Mouse (Mus musculus) midbrain, embryonic 12.5 days (tissue): ENCODE data around the gene Peli2. TPM values are rescaled to one million over a fixed set of nuclear protein-coding genes. Genes with fewer than 3 reads are reported as not detected.

Experiments used
- ATAC-seq: fragments of 200-750 bp; cut with Nextera tagmentation; 2 replicates; pipeline ENCODE4 v1.8.0; 2017; ENCODE audit warnings: low read depth, moderate TSS enrichment, moderate library complexity; ENCODE audit not compliant: low FRiP score
- H3K27ac ChIP-seq: fragments of 300-500 bp; sonication (generic); replicated peaks from 2 replicates; pipeline ENCODE4 v1.5.1; 2016; ENCODE audit warnings: mild to moderate bottlenecking
- H3K27me3 ChIP-seq: fragments of 300-500 bp; sonication (generic); 2 replicates; pipeline ENCODE4 v1.6.1; 2016; ENCODE audit warnings: mild to moderate bottlenecking
- H3K36me3 ChIP-seq: fragments of 300-500 bp; sonication (generic); 2 replicates; pipeline ENCODE4 v1.6.1; 2016
- H3K4me1 ChIP-seq: fragments of 300-500 bp; sonication (generic); 2 replicates; pipeline ENCODE4 v1.6.1; 2016
- H3K4me2 ChIP-seq: fragments of 300-500 bp; sonication (generic); replicated peaks from 2 replicates; pipeline ENCODE4 v1.6.1; 2016; ENCODE audit warnings: mild to moderate bottlenecking, moderate library complexity
- H3K4me3 ChIP-seq: fragments of 300-500 bp; sonication (generic); 2 replicates; pipeline ENCODE4 v1.5.1; 2016; ENCODE audit warnings: mild to moderate bottlenecking
- H3K9ac ChIP-seq: fragments of 300-500 bp; sonication (generic); replicated peaks from 2 replicates; pipeline ENCODE4 v1.6.1; 2016; ENCODE audit warnings: mild to moderate bottlenecking, moderate library complexity
- H3K9me3 ChIP-seq: fragments of 300-500 bp; sonication (generic); 2 replicates; pipeline ENCODE4 v1.6.1; 2016; ENCODE audit warnings: mild to moderate bottlenecking
- WGBS: fragments of 180-500 bp; shearing (Covaris S2); methylation state at CpG from one replicate; pipeline ENCODE4 v1.1.7; 2016; 5-methylcytosine and 5-hydroxymethylcytosine counted together
- polyA plus RNA-seq: library from polyadenylated mRNA; unstranded; fragments of >200 nt; fragmentation: Nextera tagmentation; extraction: Ambion mirVana; gene quantifications from 2 replicates; pipeline ENCODE4 v1.2.1, GENCODE M21; 2016

The Peli2 gene
- polyA plus RNA-seq, 1 experiment from 2014 or later: 15.9 TPM

GRCm38 (mm10) chr14:48266710-48267109 is 146.1 kb downstream of the Peli2 start:
- no peak overlapping the region for H3K4me3 ChIP-seq
- H3K27me3 ChIP-seq: no peaks in the 10 kb centered on the region
- no peak overlapping the region for H3K9ac ChIP-seq
- WGBS: 89% methylated on average over 6 of the region's 6 CpGs
- no peak for ATAC-seq
- H3K4me1 ChIP-seq: no peaks in the 10 kb centered on the region
- no peaks in the 10 kb centered on the region for H3K9me3 ChIP-seq
- no peak overlapping the region for H3K27ac ChIP-seq
- no peak overlapping the region for H3K4me2 ChIP-seq
- H3K36me3 ChIP-seq: no peaks in the 10 kb centered on the region

GRCm38 (mm10) chr14:48278291-48278690 is 157.7 kb downstream of the Peli2 start:
- Histone ChIP-seq H3K9ac (no peak overlapping the region), H3K36me3 (no peaks in the 10 kb centered on the region), H3K9me3 (no peaks in the 10 kb centered on the region), H3K4me2 (no peak overlapping the region), H3K4me1 (no peaks in the 10 kb centered on the region), H3K27me3 (no peaks in the 10 kb centered on the region), H3K27ac (no peak overlapping the region), H3K4me3 (no peak overlapping the region)
- ATAC-seq: no peak
- 87% methylated on average over 1 of the region's 1 CpGs for WGBS

GRCm38 (mm10) chr14:48286949-48287348 is 166.3 kb downstream of the Peli2 start:
- no peak overlapping the region for H3K4me2 ChIP-seq
- no peaks in the 10 kb centered on the region for H3K9me3 ChIP-seq
- ATAC-seq: no peak
- no peak overlapping the region for H3K27ac ChIP-seq
- H3K9ac ChIP-seq: no peak overlapping the region
- 86% methylated on average over 5 of the region's 5 CpGs for WGBS
- H3K4me1 ChIP-seq: no peaks in the 10 kb centered on the region
- H3K27me3 ChIP-seq: no peaks in the 10 kb centered on the region
- no peak overlapping the region for H3K4me3 ChIP-seq
- H3K36me3 ChIP-seq: no peaks in the 10 kb centered on the region

GRCm38 (mm10) chr14:48287581-48287980 is 167.0 kb downstream of the Peli2 start:
- no peak overlapping the region for H3K4me2 ChIP-seq
- H3K9me3 ChIP-seq: no peaks in the 10 kb centered on the region
- 88% methylated on average over 4 of the region's 4 CpGs for WGBS
- H3K4me1 ChIP-seq: no peaks in the 10 kb centered on the region
- no peak overlapping the region for H3K4me3 ChIP-seq
- H3K36me3 ChIP-seq: no peaks in the 10 kb centered on the region
- no peaks in the 10 kb centered on the region for H3K27me3 ChIP-seq
- no peak overlapping the region for H3K9ac ChIP-seq
- ATAC-seq: no peak
- H3K27ac ChIP-seq: no peak overlapping the region

- Histone ChIP-seq H3K27me3 (no peaks in the 10 kb centered on the region), H3K4me3 (no peak overlapping the region), H3K27ac (no peak overlapping the region), H3K4me2 (no peak overlapping the region), H3K36me3 (no peaks in the 10 kb centered on the region), H3K4me1 (no peaks in the 10 kb centered on the region), H3K9ac (no peak overlapping the region), H3K9me3 (no peaks in the 10 kb centered on the region)
- WGBS: 80% methylated on average over 2 of the region's 2 CpGs
- no peak for ATAC-seq
These were observed 168.0 kb downstream of the Peli2 start for GRCm38 (mm10) chr14:48288600-48288999.

GRCm38 (mm10) chr14:48289602-48290599 is 169.3 kb downstream of the Peli2 start:
- H3K9me3 ChIP-seq: no peaks in the 10 kb centered on the region
- no peaks in the 10 kb centered on the region for H3K27me3 ChIP-seq
- ATAC-seq: no peak
- H3K27ac ChIP-seq: no peak overlapping the region
- H3K4me2 ChIP-seq: no peak overlapping the region
- 86% methylated on average over 10 of the region's 10 CpGs for WGBS
- H3K9ac ChIP-seq: no peak overlapping the region
- H3K4me3 ChIP-seq: no peak overlapping the region
- no peaks in the 10 kb centered on the region for H3K4me1 ChIP-seq
- H3K36me3 ChIP-seq: no peaks in the 10 kb centered on the region

GRCm38 (mm10) chr14:48293498-48293897 is 172.9 kb downstream of the Peli2 start:
- no peak overlapping the region for H3K9ac ChIP-seq
- no peaks in the 10 kb centered on the region for H3K9me3 ChIP-seq
- WGBS: 92% methylated on average over 7 of the region's 7 CpGs
- H3K4me2 ChIP-seq: no peak overlapping the region
- no peaks in the 10 kb centered on the region for H3K4me1 ChIP-seq
- no peak overlapping the region for H3K27ac ChIP-seq
- H3K27me3 ChIP-seq: no peaks in the 10 kb centered on the region
- ATAC-seq: no peak
- H3K4me3 ChIP-seq: no peak overlapping the region
- no peaks in the 10 kb centered on the region for H3K36me3 ChIP-seq

- Histone ChIP-seq H3K27me3 (no peaks in the 10 kb centered on the region), H3K27ac (no peak overlapping the region), H3K4me1 (no peaks in the 10 kb centered on the region), H3K36me3 (no peaks in the 10 kb centered on the region), H3K9ac (no peak overlapping the region), H3K9me3 (no peaks in the 10 kb centered on the region), H3K4me3 (no peak overlapping the region), H3K4me2 (no peak overlapping the region)
- no peak for ATAC-seq
- WGBS: 68% methylated on average over 5 of the region's 5 CpGs
These were observed 174.8 kb downstream of the Peli2 start for GRCm38 (mm10) chr14:48295410-48295809.

- Histone ChIP-seq H3K36me3 (no peaks in the 10 kb centered on the region), H3K4me3 (no peak overlapping the region), H3K9ac (no peak overlapping the region), H3K4me1 (no peaks in the 10 kb centered on the region), H3K9me3 (no peaks in the 10 kb centered on the region), H3K27me3 (no peaks in the 10 kb centered on the region), H3K4me2 (no peak overlapping the region), H3K27ac (no peak overlapping the region)
- ATAC-seq: no peak
- 46% methylated on average over 7 of the region's 7 CpGs for WGBS
These were observed 175.2 kb downstream of the Peli2 start for GRCm38 (mm10) chr14:48295815-48296271.

GRCm38 (mm10) chr14:48296820-48297219 is 176.2 kb downstream of the Peli2 start:
- no peaks in the 10 kb centered on the region for H3K9me3 ChIP-seq
- H3K4me1 ChIP-seq: no peaks in the 10 kb centered on the region
- H3K9ac ChIP-seq: no peak overlapping the region
- ATAC-seq: no peak
- H3K36me3 ChIP-seq: no peaks in the 10 kb centered on the region
- H3K27ac ChIP-seq: no peak overlapping the region
- H3K4me2 ChIP-seq: no peak overlapping the region
- 74% methylated on average over 1 of the region's 1 CpGs for WGBS
- no peak overlapping the region for H3K4me3 ChIP-seq
- H3K27me3 ChIP-seq: no peaks in the 10 kb centered on the region

- 83% methylated on average over 10 of the region's 10 CpGs for WGBS
- Histone ChIP-seq H3K9ac (no peak overlapping the region), H3K27me3 (no peaks in the 10 kb centered on the region), H3K9me3 (no peaks in the 10 kb centered on the region; the same call in 1 of the 2 replicates), H3K4me2 (no peak overlapping the region), H3K36me3 (no peaks in the 10 kb centered on the region), H3K27ac (no peak overlapping the region), H3K4me3 (no peak overlapping the region), H3K4me1 (no peaks in the 10 kb centered on the region)
- ATAC-seq: no peak
These were observed 182.0 kb downstream of the Peli2 start for GRCm38 (mm10) chr14:48302471-48303186.

- Histone ChIP-seq H3K4me2 (no peak overlapping the region), H3K9me3 (no peaks in the 10 kb centered on the region; the same call in none of the 2 replicates), H3K9ac (no peak overlapping the region), H3K36me3 (no peaks in the 10 kb centered on the region), H3K4me1 (no peaks in the 10 kb centered on the region), H3K27me3 (no peaks in the 10 kb centered on the region), H3K27ac (no peak overlapping the region), H3K4me3 (no peak overlapping the region)
- 72% methylated on average over 6 of the region's 6 CpGs for WGBS
- no peak for ATAC-seq
These were observed 182.6 kb downstream of the Peli2 start for GRCm38 (mm10) chr14:48303235-48303634.
